Mouse (Mus musculus): ENCODE results near the gene Tssc4. TPM values are rescaled to one million over a fixed set of nuclear protein-coding genes. Genes with fewer than 3 reads are reported as not detected.

Tssc4 gene
- polyA plus RNA-seq, 2 experiments = 26.9 to 38.5 TPM

DNA sequence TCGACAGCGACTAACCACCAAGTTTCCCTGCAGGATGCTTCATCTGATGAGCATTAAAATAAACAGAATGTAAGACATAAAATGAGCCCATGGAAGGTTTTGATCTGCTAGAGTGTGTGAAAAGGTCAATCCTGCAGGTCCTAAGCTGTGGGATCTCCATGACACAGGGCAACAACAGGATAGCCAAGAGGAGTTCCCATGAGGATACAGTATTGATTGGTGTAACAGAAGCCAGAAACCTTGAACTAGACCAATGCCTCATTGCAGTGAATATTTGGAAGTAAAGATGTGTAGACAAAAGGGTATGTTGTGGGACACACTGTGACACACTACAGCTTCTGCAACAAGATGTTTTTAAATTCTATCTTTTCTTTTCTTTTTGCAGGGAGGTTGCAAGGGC, 34.9 kb upstream of the Tssc4 start:
- Histone ChIP-seq H3K4me2 (ENCODE audit: low read depth) (no peak overlapping the region), H3K36me3 (replicated peaks; ENCODE audit: control insufficient read depth, insufficient read depth, low read depth) (no peaks in the 10 kb centered on the region), H3K9ac (replicated peaks) (no peak overlapping the region), H3K27ac (no peak overlapping the region), H3K4me3 (ENCODE audit: insufficient read depth in 1 of 2, low read depth in 2 of 2, low read length in 2 of 2) (no peak overlapping the region), H3K4me1 (replicated peaks; ENCODE audit: control insufficient read depth in 2 of 2, insufficient read depth in 2 of 2, low read length in 1 of 2) (peaks cover 0 to 4% of the 10 kb centered on the region in 2 experiments; a peak in 1 of 4 replicates), H3K9me3 (ENCODE audit: control insufficient read depth, low read length) (no peaks in the 10 kb centered on the region), H3K27me3 (ENCODE audit: control insufficient read depth, insufficient read depth, low read length) (no peaks in the 10 kb centered on the region)
- DNase-seq (ENCODE audit: low read depth in 3 of 3, low spot score in 3 of 3) = no peak
- no peak for ATAC-seq (ENCODE audit: insufficient read depth)
- TF ChIP-seq EP300 (IDR thresholded peaks at IDR 0.05; ENCODE audit: low read depth) (no peak), CTCF (IDR thresholded peaks at IDR 0.05; ENCODE audit: low read depth) (no peak)
- 77% methylated on average over 2 of the region's 2 CpGs for WGBS (ENCODE audit: insufficient replicate concordance)

DNA sequence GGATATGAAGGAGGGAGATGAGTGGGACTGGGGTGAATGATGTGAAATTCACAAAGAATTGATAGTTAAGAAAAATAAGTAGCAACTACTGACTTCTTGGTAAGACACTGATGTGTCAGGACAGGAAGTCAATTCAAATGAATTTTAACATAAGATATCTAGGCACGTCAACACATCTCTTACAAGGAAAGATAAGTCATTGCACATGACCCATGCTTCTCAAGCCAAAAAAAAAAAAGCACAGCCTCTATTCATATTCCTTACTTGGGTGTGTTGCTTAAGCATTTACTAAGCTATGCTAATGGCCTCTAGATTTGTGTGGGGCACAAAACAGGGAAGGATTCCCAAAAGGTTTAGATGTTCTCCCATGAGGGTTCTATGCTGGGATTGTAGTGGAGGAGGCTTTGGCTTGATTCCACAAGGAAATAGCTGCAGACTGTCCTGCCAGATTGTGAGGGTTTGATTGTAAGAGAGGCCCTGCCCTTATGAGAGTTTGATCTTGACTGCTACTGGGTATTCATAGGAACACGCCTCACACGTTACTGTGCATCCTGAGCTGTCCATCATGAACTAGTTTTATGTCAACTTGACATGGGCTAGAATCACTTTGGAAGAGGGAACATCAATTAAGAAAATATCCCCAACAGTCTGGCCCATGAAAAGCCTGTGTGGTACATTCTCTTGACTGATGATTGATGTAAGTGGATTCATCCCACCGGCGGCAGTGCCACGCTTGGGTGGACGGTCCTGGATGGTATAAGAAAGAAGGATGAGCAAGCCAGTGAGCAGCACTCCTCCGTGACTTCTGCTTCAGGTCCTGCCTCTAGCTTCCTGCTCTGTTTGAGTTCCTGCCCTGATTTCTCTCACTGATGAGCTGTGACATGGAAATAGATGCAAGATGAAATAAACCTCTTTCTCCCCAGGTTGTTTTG, 34.3 kb upstream of the Tssc4 start:
- no peak for DNase-seq (ENCODE audit: low read depth in 3 of 3, low spot score in 3 of 3)
- Histone ChIP-seq H3K27me3 (ENCODE audit: control insufficient read depth, insufficient read depth, low read length) (no peaks in the 10 kb centered on the region), H3K27ac (no peak overlapping the region), H3K9me3 (ENCODE audit: control insufficient read depth, low read length) (no peaks in the 10 kb centered on the region), H3K4me2 (ENCODE audit: low read depth) (no peak overlapping the region), H3K36me3 (replicated peaks; ENCODE audit: control insufficient read depth, insufficient read depth, low read depth) (no peaks in the 10 kb centered on the region), H3K4me3 (ENCODE audit: insufficient read depth in 1 of 2, low read depth in 2 of 2, low read length in 2 of 2) (no peak overlapping the region), H3K4me1 (replicated peaks; ENCODE audit: control insufficient read depth in 2 of 2, insufficient read depth in 2 of 2, low read length in 1 of 2) (peaks cover 0 to 4% of the 10 kb centered on the region in 2 experiments; a peak in 2 of 4 replicates), H3K9ac (replicated peaks) (no peak overlapping the region)
- TF ChIP-seq CTCF (IDR thresholded peaks at IDR 0.05; ENCODE audit: low read depth) (no peak), EP300 (IDR thresholded peaks at IDR 0.05; ENCODE audit: low read depth) (no peak)
- ATAC-seq (ENCODE audit: insufficient read depth) = no peak
- 70% methylated on average over 8 of the region's 8 CpGs for WGBS (ENCODE audit: insufficient replicate concordance)

DNA sequence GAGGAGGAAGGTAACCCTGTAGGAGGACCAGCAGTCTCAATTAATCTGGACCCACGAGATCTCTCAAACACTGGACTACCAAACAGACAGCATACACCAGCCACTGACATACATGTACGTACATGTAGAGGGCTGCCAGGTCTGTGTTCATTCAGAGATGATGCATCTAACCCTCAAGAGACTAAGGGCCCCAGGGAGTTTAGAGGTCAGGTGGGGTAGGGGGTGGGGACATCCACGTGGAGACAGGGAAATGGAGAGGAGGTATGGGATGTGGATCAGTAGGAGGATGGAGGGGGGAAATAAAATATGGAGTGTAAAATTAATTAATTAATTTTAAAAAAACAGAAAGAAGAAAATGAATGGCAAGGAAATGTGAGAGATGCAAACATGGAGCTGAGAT, 32.3 kb upstream of the Tssc4 start:
- ATAC-seq (ENCODE audit: insufficient read depth) = no peak
- WGBS (ENCODE audit: insufficient replicate concordance) = 58% methylated on average over 3 of the region's 3 CpGs
- H3K4me3 ChIP-seq (ENCODE audit: insufficient read depth in 1 of 2, low read depth in 2 of 2, low read length in 2 of 2) = no peak overlapping the region
- TF ChIP-seq EP300 (IDR thresholded peaks at IDR 0.05; ENCODE audit: low read depth) = no peak
- TF ChIP-seq CTCF (IDR thresholded peaks at IDR 0.05; ENCODE audit: low read depth) = no peak
- H3K9me3 ChIP-seq (ENCODE audit: control insufficient read depth, low read length) = no peaks in the 10 kb centered on the region
- H3K36me3 ChIP-seq (replicated peaks; ENCODE audit: control insufficient read depth, insufficient read depth, low read depth) = no peaks in the 10 kb centered on the region
- no peak overlapping the region for H3K9ac ChIP-seq (replicated peaks)
- H3K27me3 ChIP-seq (ENCODE audit: control insufficient read depth, insufficient read depth, low read length) = no peaks in the 10 kb centered on the region
- no peak overlapping the region for H3K4me2 ChIP-seq (ENCODE audit: low read depth)
- H3K27ac ChIP-seq = no peak overlapping the region
- no peak for DNase-seq (ENCODE audit: low read depth in 3 of 3, low spot score in 3 of 3)
- peaks cover 0 to 13% of the 10 kb centered on the region in 2 experiments; a peak in 2 of 4 replicates for H3K4me1 ChIP-seq (replicated peaks; ENCODE audit: control insufficient read depth in 2 of 2, insufficient read depth in 2 of 2, low read length in 1 of 2)

DNA sequence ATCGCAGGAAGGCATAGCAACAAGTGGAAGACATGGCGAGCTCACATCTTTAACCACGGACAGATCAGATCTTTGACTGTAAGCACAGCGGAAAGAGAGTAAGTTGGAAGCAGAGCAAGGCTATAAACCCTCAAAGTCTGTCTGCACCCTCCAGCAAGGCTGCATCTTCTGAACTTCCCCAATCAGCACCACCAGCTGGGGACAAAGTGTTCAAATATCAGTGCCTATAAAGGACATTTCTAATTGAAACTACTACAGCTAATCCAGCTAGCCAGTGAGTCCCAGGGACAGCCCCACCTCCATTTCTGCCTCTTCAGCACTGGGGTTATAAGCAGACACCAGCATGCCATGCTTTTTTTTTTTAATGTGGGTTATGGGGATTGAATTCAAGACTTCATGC, 31.7 kb upstream of the Tssc4 start:
- H3K9me3 ChIP-seq (ENCODE audit: control insufficient read depth, low read length) = no peaks in the 10 kb centered on the region
- no peak overlapping the region for H3K27ac ChIP-seq
- ATAC-seq (ENCODE audit: insufficient read depth) = no peak
- H3K9ac ChIP-seq (replicated peaks) = no peak overlapping the region
- H3K27me3 ChIP-seq (ENCODE audit: control insufficient read depth, insufficient read depth, low read length) = no peaks in the 10 kb centered on the region
- no peak for TF ChIP-seq EP300 (IDR thresholded peaks at IDR 0.05; ENCODE audit: low read depth)
- TF ChIP-seq CTCF (IDR thresholded peaks at IDR 0.05; ENCODE audit: low read depth) = no peak
- H3K4me3 ChIP-seq (ENCODE audit: insufficient read depth in 1 of 2, low read depth in 2 of 2, low read length in 2 of 2) = no peak overlapping the region
- no peak overlapping the region for H3K4me2 ChIP-seq (ENCODE audit: low read depth)
- no peaks in the 10 kb centered on the region for H3K36me3 ChIP-seq (replicated peaks; ENCODE audit: control insufficient read depth, insufficient read depth, low read depth)
- 47% methylated on average over 4 of the region's 4 CpGs for WGBS (ENCODE audit: insufficient replicate concordance)
- no peak for DNase-seq (ENCODE audit: low read depth in 3 of 3, low spot score in 3 of 3)
- H3K4me1 ChIP-seq (replicated peaks; ENCODE audit: control insufficient read depth in 2 of 2, insufficient read depth in 2 of 2, low read length in 1 of 2) = peaks cover 0 to 18% of the 10 kb centered on the region in 2 experiments; a peak in 2 of 4 replicates

DNA sequence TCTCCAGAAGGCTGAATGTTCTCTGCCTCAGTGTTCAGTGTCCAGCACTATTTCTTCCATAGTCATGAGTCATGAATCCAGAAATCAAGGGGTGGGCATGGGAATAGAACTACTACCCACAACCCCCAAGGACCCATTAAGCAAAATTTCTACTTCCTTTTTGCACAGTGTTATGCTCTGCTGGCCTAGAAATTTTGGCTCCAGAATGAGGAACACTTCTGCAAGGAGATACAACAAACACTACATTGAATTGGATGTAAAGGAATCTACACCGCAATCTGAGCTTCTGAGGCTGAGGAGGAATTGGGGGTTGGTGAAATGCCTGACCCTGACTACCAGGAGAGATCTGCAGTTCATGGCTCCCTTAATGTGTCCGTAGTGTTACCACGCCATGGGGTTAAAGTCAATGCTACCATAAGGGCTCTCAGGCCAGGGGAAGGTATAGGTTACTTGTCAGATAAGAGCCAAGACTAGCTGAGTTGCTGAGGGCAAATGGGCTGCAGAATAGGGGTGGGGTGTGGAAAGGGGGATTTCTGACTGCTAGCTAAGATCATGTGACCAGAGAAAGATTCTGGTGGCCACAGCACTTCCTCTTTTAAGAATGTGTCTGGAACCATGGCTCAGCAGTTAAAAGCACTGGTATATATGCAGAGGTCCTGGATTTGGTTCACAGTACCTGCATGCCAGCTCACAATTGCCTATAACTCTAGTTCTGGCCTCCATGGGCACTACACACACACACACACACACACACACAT, 30.7 kb upstream of the Tssc4 start:
- Histone ChIP-seq H3K4me1 (replicated peaks; ENCODE audit: control insufficient read depth in 2 of 2, insufficient read depth in 2 of 2, low read length in 1 of 2) (peaks cover 0 to 28% of the 10 kb centered on the region in 2 experiments; a peak in 2 of 4 replicates), H3K4me3 (ENCODE audit: insufficient read depth in 1 of 2, low read depth in 2 of 2, low read length in 2 of 2) (no peak overlapping the region), H3K27ac (no peak overlapping the region), H3K36me3 (replicated peaks; ENCODE audit: control insufficient read depth, insufficient read depth, low read depth) (no peaks in the 10 kb centered on the region), H3K9ac (replicated peaks) (no peak overlapping the region), H3K9me3 (ENCODE audit: control insufficient read depth, low read length) (no peaks in the 10 kb centered on the region), H3K27me3 (ENCODE audit: control insufficient read depth, insufficient read depth, low read length) (no peaks in the 10 kb centered on the region), H3K4me2 (ENCODE audit: low read depth) (no peak overlapping the region)
- DNase-seq (ENCODE audit: low read depth in 3 of 3, low spot score in 3 of 3) = no peak
- TF ChIP-seq CTCF (IDR thresholded peaks at IDR 0.05; ENCODE audit: low read depth) = no peak
- no peak for TF ChIP-seq EP300 (IDR thresholded peaks at IDR 0.05; ENCODE audit: low read depth)
- ATAC-seq (ENCODE audit: insufficient read depth) = no peak
- WGBS (ENCODE audit: insufficient replicate concordance) = 30% methylated on average over 3 of the region's 3 CpGs
